Mouse (Mus musculus) liver, embryonic 11.5 days (tissue): ENCODE results near the gene Nkx2-5. TPM values are rescaled to one million over a fixed set of nuclear protein-coding genes. Genes with fewer than 3 reads are reported as not detected.

Source experiments
- ATAC-seq: fragments of 200-750 bp; cut with Nextera tagmentation; replicated peaks from 2 replicates; pipeline ENCODE4 v1.8.0; 2017; ENCODE audit warnings: moderate number of reproducible peaks, mild to moderate bottlenecking, moderate TSS enrichment, moderate library complexity; ENCODE audit not compliant: low FRiP score
- DNase-seq: peaks from one replicate; pipeline ENCODE4 v3.0.0-alpha.2; 2017; ENCODE audit warnings: low spot score
- H3K27ac ChIP-seq: fragments of 300-500 bp; sonication (generic); 2 replicates; pipeline ENCODE4 v1.5.1; 2014; ENCODE audit warnings: mild to moderate bottlenecking, low read depth, low read length, control low read depth
- H3K27me3 ChIP-seq: fragments of 300-500 bp; sonication (generic); replicated peaks from 2 replicates; pipeline ENCODE4 v1.6.1; 2014; ENCODE audit warnings: low read length, mixed read lengths; ENCODE audit not compliant: control insufficient read depth, insufficient read depth
- H3K36me3 ChIP-seq: fragments of 300-500 bp; sonication (generic); 2 replicates; pipeline ENCODE4 v1.6.1; 2014; ENCODE audit warnings: mild to moderate bottlenecking, low read length, moderate library complexity, mixed read lengths; ENCODE audit not compliant: control insufficient read depth, insufficient read depth
- H3K4me1 ChIP-seq: fragments of 300-500 bp; sonication (generic); replicated peaks from 2 replicates; pipeline ENCODE4 v1.6.1; 2014; ENCODE audit warnings: low read length, mixed read lengths; ENCODE audit not compliant: control insufficient read depth, insufficient read depth
- H3K4me2 ChIP-seq: fragments of 300-500 bp; sonication (generic); 2 replicates; pipeline ENCODE4 v1.6.1; 2014; ENCODE audit warnings: mild to moderate bottlenecking, control low read depth, moderate library complexity
- H3K4me3 ChIP-seq: fragments of 300-500 bp; sonication (generic); 2 replicates; pipeline ENCODE4 v1.5.1; 2014; ENCODE audit warnings: low read depth, low read length, control low read depth
- H3K9ac ChIP-seq: fragments of 300-500 bp; sonication (generic); 2 replicates; pipeline ENCODE4 v1.6.1; 2014; ENCODE audit warnings: low read depth, low read length, control low read depth
- H3K9me3 ChIP-seq: fragments of 300-500 bp; sonication (generic); 2 replicates; pipeline ENCODE4 v1.6.1; 2016; ENCODE audit warnings: low read length, inconsistent platforms, mixed read lengths; ENCODE audit not compliant: control insufficient read depth
- WGBS: fragments of 180-500 bp; shearing (Covaris S2); extraction: QIAGEN DNeasy Blood & Tissue Kit; methylation state at CpG from one replicate; pipeline ENCODE4 v1.1.7; 2014; 5-methylcytosine and 5-hydroxymethylcytosine counted together
- polyA plus RNA-seq: library from polyadenylated mRNA; unstranded; fragments of >200 nt; fragmentation: Nextera tagmentation; extraction: Ambion mirVana; gene quantifications from 2 replicates; pipeline ENCODE4 v1.2.1, GENCODE M21; 2014

Gene Nkx2-5
- polyA plus RNA-seq, 1 experiment from 2014 or later, result 2.1 TPM

DNA sequence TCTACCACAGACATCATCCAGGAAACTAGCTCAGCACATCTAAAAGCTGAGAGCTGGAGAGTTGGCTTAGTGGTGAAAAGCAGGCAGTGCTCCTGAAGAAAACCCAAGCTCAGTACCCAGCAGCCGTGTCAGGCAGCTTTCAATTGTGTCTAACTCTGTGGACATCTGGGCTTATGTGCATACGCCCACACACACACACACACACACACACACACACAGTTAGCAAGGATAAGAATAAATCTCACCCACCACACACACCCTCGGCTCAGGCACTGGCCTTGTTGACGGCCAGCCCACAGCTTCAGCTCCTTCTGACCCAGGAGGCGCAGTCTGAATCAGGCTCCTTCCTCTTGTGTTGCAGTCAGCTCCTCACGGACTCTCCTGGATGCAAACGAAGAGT lies 53.2 kb downstream of the Nkx2-5 start:
- H3K4me2 ChIP-seq, result no peak overlapping the region
- H3K27ac ChIP-seq, result no peak overlapping the region
- 80% methylated on average over 7 of the region's 7 CpGs for WGBS
- DNase-seq (no peak), ATAC-seq (no peak)
- H3K27me3 ChIP-seq, result no peaks in the 10 kb centered on the region
- no peaks in the 10 kb centered on the region for H3K4me1 ChIP-seq
- peaks cover 33% of the 10 kb centered on the region for H3K36me3 ChIP-seq
- no peaks in the 10 kb centered on the region for H3K9me3 ChIP-seq
- H3K9ac ChIP-seq, result no peak overlapping the region
- no peak overlapping the region for H3K4me3 ChIP-seq

DNA sequence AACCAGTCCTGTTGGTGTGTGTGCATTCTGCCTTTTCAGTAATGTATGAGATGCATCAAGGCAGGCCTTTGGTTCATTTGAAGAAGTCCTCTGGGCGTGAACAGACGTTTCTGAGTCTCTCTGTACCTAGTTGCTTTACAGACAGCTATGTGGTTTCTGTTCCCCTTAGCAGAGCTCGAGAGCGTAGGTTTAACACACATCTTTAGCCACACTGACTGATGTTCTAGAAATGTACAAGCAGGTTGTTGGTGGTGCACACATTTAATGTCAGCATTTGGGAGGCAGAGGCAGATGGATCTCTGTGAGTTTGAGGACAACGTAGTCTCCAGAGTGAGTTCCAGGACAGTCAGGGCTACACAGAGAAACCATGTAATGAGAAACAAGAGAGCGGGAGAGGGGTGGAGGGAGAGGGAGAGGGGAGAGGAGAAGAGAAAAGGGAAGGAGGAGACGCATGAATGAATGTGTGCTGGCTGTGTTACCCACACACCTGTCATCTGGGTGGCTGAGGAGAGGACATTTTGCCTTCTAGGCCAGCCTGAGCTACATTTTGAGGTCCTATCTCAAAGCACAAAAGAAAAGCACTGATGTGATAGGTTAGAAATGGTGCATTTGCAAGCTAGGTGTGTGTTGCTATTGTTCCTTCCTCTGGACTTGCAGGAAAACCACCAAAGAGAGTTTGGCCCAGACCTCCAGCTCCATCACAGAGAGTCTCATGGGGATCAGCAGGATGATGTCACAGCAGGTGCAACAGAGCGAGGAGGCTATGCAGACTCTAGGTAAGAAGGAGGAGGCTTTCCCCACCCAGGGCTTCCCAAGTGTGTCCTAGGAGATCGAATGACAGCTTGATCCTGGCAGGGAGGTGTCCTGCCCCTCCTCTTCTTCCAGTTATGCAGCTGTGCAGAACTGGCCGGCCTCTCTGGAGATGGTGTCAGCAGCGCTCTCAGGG lies 54.3 kb downstream of the Nkx2-5 start:
- peaks cover 33% of the 10 kb centered on the region for H3K36me3 ChIP-seq
- ATAC-seq (no peak), DNase-seq (no peak)
- no peaks in the 10 kb centered on the region for H3K9me3 ChIP-seq
- H3K27me3 ChIP-seq, result no peaks in the 10 kb centered on the region
- no peak overlapping the region for H3K9ac ChIP-seq
- WGBS, result 88% methylated on average over 11 of the region's 11 CpGs
- no peak overlapping the region for H3K4me3 ChIP-seq
- no peaks in the 10 kb centered on the region for H3K4me1 ChIP-seq
- no peak overlapping the region for H3K27ac ChIP-seq
- H3K4me2 ChIP-seq, result no peak overlapping the region

DNA sequence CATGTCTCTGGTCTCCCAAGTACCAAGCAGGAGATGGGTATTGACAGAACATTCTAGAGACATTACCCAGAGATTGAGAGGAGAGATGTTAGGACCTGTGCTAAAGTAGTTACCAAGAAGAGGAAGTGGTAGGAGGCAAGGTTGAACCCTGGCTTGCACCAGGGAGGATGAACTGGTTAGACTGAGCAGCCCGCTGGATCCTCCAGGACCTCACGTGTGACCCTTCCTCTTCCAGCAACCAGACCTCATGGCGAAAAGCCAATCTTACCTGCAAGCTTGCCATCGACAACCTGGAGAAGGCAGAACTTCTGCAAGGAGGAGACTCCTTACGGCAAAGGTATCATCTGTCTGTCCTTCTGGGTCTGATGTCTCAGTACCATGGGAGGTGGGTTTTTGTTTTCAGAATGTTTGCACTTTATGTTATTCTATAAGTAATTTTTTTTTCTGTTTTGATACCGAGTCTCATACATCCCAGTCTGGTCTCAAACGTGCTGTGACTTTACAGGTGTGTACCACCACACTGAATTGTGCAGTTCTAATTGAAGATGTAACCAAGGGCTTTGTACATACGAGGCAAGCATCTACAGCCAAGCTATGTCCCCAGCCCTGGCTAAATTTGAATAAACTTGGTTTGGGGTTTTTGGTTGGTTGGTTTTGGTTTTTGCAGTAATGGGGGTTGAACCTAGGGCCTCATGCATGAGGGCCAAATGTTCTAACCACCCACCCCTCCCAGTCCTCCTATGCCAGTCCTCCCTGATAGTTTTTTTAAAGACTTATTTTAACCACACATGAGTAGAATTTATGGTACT lies 55.1 kb downstream of the Nkx2-5 start:
- Histone ChIP-seq H3K4me1 (no peaks in the 10 kb centered on the region), H3K27me3 (no peaks in the 10 kb centered on the region), H3K9me3 (no peaks in the 10 kb centered on the region), H3K36me3 (peaks cover 33% of the 10 kb centered on the region), H3K27ac (no peak overlapping the region), H3K4me2 (no peak overlapping the region), H3K9ac (no peak overlapping the region), H3K4me3 (no peak overlapping the region)
- 91% methylated on average over 8 of the region's 8 CpGs for WGBS
- DNase-seq (no peak), ATAC-seq (no peak)

DNA sequence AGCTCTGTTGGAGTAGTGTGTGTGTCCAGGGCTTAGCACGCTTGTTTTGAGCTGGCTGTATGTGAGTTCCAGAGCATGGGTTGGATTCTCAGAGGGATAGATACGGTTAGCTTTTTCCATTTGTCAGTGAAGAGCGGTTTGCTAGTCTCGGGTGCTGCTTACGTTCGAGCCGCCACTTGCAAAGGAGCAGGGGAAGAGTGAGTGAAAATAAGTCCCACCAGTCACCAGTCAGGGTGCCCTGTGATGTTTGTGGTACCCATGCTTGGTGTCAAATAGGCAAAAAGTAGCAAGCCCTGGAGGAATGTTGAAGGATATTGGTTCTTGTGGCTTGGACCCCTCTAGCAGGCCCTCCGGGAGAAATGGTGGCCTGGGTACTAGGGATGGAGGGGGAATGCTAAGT lies 55.8 kb downstream of the Nkx2-5 start:
- 91% methylated on average over 8 of the region's 8 CpGs for WGBS
- H3K4me2 ChIP-seq, result no peak overlapping the region
- DNase-seq, result no peak
- no peaks in the 10 kb centered on the region for H3K27me3 ChIP-seq
- H3K4me1 ChIP-seq, result no peaks in the 10 kb centered on the region
- no peak overlapping the region for H3K27ac ChIP-seq
- H3K9me3 ChIP-seq, result no peaks in the 10 kb centered on the region
- H3K36me3 ChIP-seq, result peaks cover 36% of the 10 kb centered on the region
- no peak for ATAC-seq
- H3K4me3 ChIP-seq, result no peak overlapping the region
- no peak overlapping the region for H3K9ac ChIP-seq

Other genes with a start within 250 kb of the Nkx2-5 start
- 244 and 245 TPM in 2 replicates for gene Atp6v0e, start 181.8 kb downstream of the Nkx2-5 start, polyA plus RNA-seq
- gene Crebrf, start 129.4 kb downstream of the Nkx2-5 start, polyA plus RNA-seq, result 1.8 and 2.4 TPM in 2 replicates
- gene Bnip1, start 63.9 kb downstream of the Nkx2-5 start, polyA plus RNA-seq, result 44.0 TPM in 2 replicates
- 8.6 and 8.7 TPM in 2 replicates for gene Kifc5b, start 72.1 kb upstream of the Nkx2-5 start, polyA plus RNA-seq
- 3.2 and 3.4 TPM in 2 replicates for gene Phf1, start 88.0 kb upstream of the Nkx2-5 start, polyA plus RNA-seq
- gene Cuta, start 94.6 kb upstream of the Nkx2-5 start, polyA plus RNA-seq, result 159 and 171 TPM in 2 replicates
- gene Syngap1, start 96.2 kb upstream of the Nkx2-5 start, polyA plus RNA-seq, result 1.4 and 1.6 TPM in 2 replicates
- gene Zbtb9, start 128.2 kb upstream of the Nkx2-5 start, polyA plus RNA-seq, result 9.7 and 9.9 TPM in 2 replicates
- 10.8 and 11.3 TPM in 2 replicates for gene Bak1, start 184.0 kb upstream of the Nkx2-5 start, polyA plus RNA-seq
- 1.8 and 2.0 TPM in 2 replicates for gene Itpr3, start 212.3 kb upstream of the Nkx2-5 start, polyA plus RNA-seq